Mouse (Mus musculus): ENCODE results near the gene Ptrh1.

DNA sequence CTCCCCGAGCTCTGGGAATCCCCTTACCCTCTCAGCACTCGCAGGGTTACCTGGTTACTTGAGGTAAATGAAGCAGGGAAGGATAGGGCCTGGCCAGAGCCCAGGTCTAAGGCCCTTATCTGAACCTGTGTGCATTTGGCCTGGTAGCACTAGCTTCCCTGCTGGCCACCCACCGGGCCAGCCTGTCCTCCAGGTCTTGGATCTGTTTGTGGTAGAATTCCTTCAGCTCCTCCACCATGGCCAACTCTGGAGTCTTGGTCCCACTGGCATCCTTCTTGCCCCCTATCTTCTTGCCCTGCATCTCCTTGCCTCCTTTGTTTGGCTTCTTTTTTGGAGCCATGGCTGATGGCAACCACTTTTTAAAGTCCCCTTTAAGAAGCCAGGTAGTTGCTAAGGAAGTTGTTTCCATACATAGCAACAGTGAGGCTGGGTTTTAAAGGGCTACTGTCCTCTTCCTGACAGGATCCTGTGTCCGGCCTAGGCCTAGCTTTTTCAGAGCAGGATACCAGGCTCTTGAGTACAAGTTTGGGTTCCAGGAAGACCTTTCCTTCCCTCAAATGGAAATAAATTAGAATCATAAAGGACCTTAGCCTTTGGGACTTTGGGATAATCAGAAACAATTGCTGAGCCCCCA lies 8.6 kb downstream of the Ptrh1 start, which contains the start of gene Cfap157:
- TF ChIP-seq POLR2A (IDR thresholded peaks at IDR 0.05; ENCODE audit: low read depth, low read length) (no peak), CTCF (conservative IDR thresholded peaks at IDR 0.05; ENCODE audit: insufficient read depth, insufficient read length, low read depth, low read length) (no peak)
